Mouse (Mus musculus): Measurements from ENCODE around the gene Grb7. TPM values are rescaled to one million over a fixed set of nuclear protein-coding genes. Genes with fewer than 3 reads are reported as not detected.
A peak's percentile ranks its signal among the peaks of the same experiment; 100 is the strongest.

Gene Grb7
- total and polyA plus RNA-seq, 3 experiments: 4.5 to 11.5 (median 8.0) TPM

DNA sequence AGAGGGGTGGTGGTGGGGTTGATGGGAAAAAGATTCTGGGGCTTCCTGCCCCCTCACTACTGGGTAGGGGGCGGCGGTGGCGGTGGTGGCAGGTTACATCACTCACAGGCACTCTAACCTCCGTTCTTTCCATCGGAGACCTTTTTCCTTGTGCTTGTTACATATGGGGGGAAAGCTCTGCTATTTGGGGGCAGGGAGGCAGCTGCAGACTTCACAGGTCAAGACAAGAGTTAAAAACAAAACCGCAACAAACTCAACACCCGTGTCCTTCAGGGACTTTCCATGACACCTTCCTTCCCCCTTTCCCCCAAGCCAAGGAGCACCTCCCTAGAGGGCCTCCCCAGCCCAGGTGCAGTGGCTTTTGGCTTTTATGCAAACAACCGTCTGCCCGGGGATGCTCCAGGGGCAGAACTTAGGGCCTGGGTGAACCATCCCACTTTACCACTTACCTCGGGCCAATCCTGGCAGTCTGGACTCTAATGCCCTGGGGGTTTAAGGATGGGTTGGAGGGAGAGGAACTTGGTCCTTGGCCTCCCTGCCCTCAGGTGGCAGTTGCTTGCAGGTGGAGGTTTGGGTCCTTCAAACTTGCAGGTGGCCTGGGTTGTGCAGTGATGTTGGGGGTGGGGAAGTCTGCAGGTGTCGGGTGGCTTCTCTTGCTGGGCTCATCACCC, 13.0 kb downstream of the Grb7 start (continued):
- TF ChIP-seq JUN (IDR thresholded peaks at IDR 0.05; ENCODE audit: insufficient read depth, low read depth, low read length) (peak; percentile 90), CHD1 (IDR thresholded peaks at IDR 0.05; ENCODE audit: low read depth, low read length) (no peak; the same call in none of the 2 replicates), MEF2A (IDR thresholded peaks at IDR 0.05; ENCODE audit: borderline replicate concordance, low read depth, low read length) (peak; percentile 98), MAFK (IDR thresholded peaks at IDR 0.05; ENCODE audit: insufficient replicate concordance, low read length) (peak; percentile 95), ZMIZ1 (IDR thresholded peaks at IDR 0.05; ENCODE audit: low read depth, low read length) (peak; percentile 81; the same call in 1 of the 2 replicates), MYC (IDR thresholded peaks at IDR 0.05; ENCODE audit: low read depth, low read length) (peak; percentile 92), ZNF384 (IDR thresholded peaks at IDR 0.05; ENCODE audit: low read depth, low read length) (peak; percentile 82), BHLHE40 (IDR thresholded peaks at IDR 0.05; ENCODE audit: low read depth, low read length) (peak; percentile 94), RCOR1 (conservative IDR thresholded peaks at IDR 0.05; ENCODE audit: low read depth, low read length) (peak; percentile 99), HCFC1 (IDR thresholded peaks at IDR 0.05; ENCODE audit: low read depth, low read length) (no peak; the same call in none of the 2 replicates), MAZ (IDR thresholded peaks at IDR 0.05; ENCODE audit: low read depth, low read length) (peak; percentile 99), EP300 (IDR thresholded peaks at IDR 0.05; ENCODE audit: low read length) (peak; percentile 100), RAD21 (IDR thresholded peaks at IDR 0.05; ENCODE audit: low read depth, low read length) (peak; percentile 10), MXI1 (IDR thresholded peaks at IDR 0.05; ENCODE audit: low read depth, low read length) (peak; percentile 67; the same call in 1 of the 2 replicates)

- Histone ChIP-seq H3K27me3 (replicated peaks) (no peaks in the 10 kb centered on the region), H3K9me3 (replicated peaks; ENCODE audit: low read length) (peaks cover 5% of the 10 kb centered on the region), H3K27ac (ENCODE audit: insufficient read depth, low read depth) (peak overlapping the region; percentile 90), H3K79me2 (replicated peaks; ENCODE audit: control insufficient read depth, extremely low read depth, insufficient read depth, poor library complexity, severe bottlenecking) (no peaks in the 10 kb centered on the region), H3K9ac (ENCODE audit: insufficient read depth, low read depth) (peak overlapping the region; percentile 24; the same call in 1 of the 2 replicates), H3K4me3 (replicated peaks in 1 of 3; ENCODE audit: low read depth in 2 of 3, low read length in 2 of 3, poor library complexity in 1 of 3) (no peak overlapping the region), H3K4me2 (ENCODE audit: insufficient read depth, low read depth, poor library complexity, severe bottlenecking) (peak overlapping the region; percentile 47), H3K36me3 (replicated peaks in 1 of 2; ENCODE audit: control insufficient read depth in 1 of 2, insufficient read depth in 1 of 2, low read length in 1 of 2) (peaks cover 20 to 30% of the 10 kb centered on the region in 2 experiments), H3K4me1 (ENCODE audit: control insufficient read depth in 1 of 2, insufficient read depth in 2 of 2) (peaks cover 37 to 77% of the 10 kb centered on the region in 2 experiments)
- peak; percentile 64 for DNase-seq (ENCODE audit: extremely low read depth)
- dilution Hi-C loops (cut with MboI; ENCODE audit: extremely low pct_ligation_motif_present, extremely low pct_unique_long_range_greater_than_20kb, low sequenced_read_pairs): no loop called here
- TF ChIP-seq NRF1 (IDR thresholded peaks at IDR 0.05; ENCODE audit: low read depth, low read length) (0 out of 2 replicates have a peak, but pooled peaks have one; percentile 6), MEF2A (IDR thresholded peaks at IDR 0.05; ENCODE audit: borderline replicate concordance, low read depth, low read length) (0 out of 2 replicates have a peak, but pooled peaks have one; percentile 5), POLR2AphosphoS2 (IDR thresholded peaks at IDR 0.05; ENCODE audit: low read depth, low read length) (no peak)
- in situ Hi-C loops (cut with MboI; ENCODE audit: low pct_ligation_motif_present, low pct_unique_long_range_greater_than_20kb, low sequenced_read_pairs): no loop called here
Measured at GRCm38 (mm10) chr11:98459860-98460259, 13.7 kb downstream of the Grb7 start.
